Mouse (Mus musculus) megakaryocyte-erythroid progenitor cell, adult 5 weeks (primary cell): ENCODE measurements around the gene Majin. TPM values are rescaled to one million over a fixed set of nuclear protein-coding genes. Genes with fewer than 3 reads are reported as not detected.

Experiments used
- polyA plus RNA-seq: library from polyadenylated mRNA; stranded (reverse); fragments of >175 nt; gene quantifications from 2 replicates; pipeline ENCODE4 v1.2.3, GENCODE M21; 2012

The Majin gene
- not detected in 2 replicates for polyA plus RNA-seq

DNA sequence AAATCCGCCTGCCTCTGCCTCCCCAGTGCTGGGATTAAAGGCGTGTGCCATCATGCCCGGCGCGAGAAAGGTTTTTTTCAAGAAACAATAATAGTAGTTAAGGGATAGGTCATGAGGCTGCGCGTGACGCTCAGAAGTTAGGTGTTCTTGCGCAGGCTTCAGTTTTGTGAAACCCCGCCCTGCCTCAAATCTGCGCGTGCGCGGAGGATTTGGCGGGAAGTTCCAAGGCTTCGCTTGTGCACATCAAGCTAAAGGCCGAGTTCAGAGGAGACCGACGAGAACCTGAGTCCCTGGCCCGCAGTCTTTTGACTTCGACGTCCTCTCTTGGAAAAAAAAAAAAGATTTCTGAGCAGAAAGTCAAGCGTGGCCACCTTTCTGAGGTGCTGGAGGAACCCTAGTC lies at the start of gene Majin:
Gene Majin, plus strand, starts transcription at position 258 of the 400 bp plus-strand sequence.

DNA sequence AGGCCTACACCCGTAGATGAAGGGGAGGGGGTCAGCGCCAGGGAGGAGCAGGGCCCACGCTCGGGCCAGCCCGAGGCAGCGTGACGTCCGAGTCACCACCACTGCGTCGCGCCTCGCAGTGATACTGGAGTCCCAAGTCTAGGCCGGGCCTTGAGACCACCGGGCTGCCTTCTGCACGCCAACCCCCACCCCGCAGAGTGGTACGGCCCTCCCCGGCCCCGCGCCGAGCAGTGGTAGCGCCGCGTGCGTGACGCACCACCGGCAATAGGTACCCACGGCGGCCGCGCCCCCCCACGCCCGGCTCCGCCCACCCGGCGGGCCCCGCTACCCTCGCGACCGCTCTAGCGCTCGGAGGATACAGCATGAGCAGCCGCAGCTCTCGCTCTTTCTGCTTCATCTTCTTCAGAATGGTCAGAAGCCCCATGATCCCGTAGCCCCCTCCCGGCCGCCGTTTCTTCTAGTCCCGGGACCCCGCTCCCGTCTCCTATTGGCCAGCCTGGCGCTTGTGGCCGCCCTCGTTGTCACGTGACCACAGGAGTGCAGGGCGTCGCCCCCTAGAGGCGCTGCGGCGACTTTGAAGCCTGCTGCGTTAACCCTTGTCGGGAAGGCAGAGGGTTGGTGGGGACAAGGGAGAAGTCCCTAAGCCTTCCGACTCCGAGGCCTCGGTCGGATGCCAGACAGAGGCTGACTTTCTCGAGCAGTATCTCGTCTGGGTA lies 43.4 kb upstream of the Majin start, which contains the start of gene Batf2:
Gene Batf2, plus strand, starts transcription at position 306 of the 716 bp plus-strand sequence.

DNA sequence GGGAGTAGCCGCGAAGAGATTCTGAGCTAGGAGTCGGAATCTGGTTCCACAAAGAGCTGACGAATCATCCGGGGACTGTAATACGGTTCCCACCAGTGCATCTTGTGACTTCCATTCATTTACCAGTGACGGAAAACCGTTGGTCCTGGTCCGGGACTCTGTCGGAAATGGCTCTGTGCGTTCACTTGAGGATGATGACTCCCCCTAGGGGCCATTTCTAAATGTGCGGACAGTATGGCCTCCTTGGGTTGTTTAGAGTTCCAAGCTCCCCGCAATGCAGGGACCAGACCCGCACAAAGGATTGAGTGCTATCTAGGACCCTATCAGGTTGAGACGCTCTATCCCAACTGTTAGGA lies 42.8 kb upstream of the Majin start, which contains the start of gene Arl2:
Gene Arl2, minus strand, starts transcription at position 155 of the 356 bp plus-strand sequence.

DNA sequence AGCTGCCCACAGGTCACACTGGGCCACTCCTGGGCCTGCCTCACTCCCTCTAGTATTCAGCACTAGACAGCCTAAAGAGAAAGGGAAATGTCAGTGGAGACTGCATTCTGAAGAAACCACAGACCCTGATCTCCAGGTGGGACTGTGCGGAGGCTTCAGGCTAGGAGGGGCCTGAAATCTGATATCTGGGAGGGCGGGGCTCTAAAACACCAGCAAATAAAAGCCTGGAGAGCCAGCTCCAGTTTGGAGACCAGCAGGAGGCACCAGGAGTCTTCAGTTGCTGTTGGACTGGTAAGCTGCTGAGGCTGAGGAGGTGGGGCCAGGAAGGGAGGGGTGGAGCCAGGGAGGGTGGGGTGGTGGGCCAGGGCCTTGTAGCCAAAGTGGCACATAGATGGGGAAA lies 41.9 kb downstream of the Majin start, which contains the start of gene Gpha2:
Gene Gpha2, plus strand, starts transcription at position 246 of the 400 bp plus-strand sequence.

DNA sequence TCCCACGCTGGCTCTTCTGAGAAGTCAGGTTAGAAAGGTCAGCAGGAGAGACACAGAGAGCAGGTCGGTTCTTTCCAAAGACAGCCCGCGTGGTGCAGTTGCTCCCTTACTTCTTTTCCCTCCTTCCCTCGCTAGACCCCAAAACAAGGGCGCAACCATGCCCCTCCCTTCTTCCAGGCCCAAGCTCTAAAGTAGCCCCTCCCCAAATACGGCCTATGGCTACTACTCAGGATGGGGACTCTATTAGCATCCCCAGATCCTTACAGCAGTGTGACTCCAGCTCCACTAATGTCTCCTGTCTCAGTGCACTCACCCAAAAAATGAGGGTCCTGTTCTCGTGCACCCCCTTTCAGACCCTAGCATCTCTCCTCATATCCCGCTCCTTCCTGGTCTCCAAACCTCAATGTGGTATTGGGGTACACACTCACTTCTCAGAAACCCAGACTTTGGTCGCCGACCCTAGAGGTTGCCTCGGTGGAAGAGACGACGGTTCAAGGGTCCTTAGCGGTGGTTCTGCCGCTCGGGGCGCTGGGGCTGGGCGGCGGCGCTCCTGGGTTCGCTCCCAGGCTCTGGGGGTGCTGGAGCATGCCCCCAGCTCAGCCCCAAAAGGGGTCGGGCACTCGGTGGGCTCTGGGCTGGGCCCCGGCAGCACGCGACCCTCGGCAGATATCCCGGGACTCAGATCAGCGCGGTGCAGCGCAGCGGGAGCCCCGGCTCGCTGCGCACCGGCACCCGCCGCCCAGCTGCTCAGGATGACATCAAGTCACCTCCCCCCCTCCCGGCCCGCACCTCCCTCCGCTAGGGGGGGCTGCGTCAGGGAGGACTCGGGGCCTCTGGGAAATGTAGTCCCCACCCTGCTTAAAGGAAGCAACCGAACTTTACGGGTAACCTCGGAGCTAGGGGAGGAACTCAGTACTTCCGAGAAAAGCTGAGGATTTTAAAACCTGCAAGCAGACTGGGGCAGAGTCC lies 51.2 kb downstream of the Majin start, which contains the start of gene Ppp2r5b:
Gene Ppp2r5b, minus strand, starts transcription at position 789 of the 969 bp plus-strand sequence.

DNA sequence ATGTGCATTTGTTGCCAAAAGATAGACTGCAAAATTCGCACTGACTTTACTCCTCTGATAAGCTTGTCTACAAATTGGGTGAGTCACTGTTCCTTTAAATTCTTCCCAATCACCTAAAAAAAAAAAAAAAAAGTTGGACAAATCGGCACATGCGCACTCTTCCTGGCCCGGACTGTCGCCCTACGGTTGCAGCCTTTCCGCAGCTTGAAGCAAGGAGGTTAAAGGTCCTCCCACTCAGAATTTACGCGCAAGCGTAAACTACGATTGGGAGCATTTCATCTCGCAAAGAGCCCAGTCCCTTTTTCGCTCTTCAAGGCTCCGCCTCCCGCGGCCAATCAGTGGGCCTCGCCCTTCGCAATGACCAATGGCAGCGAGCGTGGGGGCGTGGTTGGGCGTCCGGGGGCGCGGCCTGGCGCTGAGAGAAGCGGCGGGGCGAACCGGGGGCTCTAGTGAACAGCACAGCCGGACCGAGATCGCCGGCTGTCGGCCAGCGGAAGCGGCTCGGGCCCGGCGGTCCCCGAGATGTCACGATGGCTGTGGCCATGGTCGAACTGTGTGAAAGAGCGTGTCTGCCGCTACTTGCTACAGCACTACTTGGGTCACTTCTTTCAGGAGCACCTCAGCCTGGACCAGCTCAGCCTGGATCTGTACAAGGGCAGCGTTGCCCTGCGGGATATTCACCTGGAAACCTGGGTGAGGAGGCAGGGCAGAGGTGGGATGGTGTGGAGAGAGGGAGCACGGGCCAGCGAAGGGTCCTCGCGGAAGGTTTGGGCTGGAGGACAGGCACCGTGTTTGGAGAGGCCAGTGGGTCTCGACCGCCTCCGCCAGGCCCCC lies 57.3 kb downstream of the Majin start, which contains the start of gene Atg2a:
Gene Atg2a, plus strand, starts transcription at position 395 of the 834 bp plus-strand sequence.

Other genes starting within 250 kb of the Majin start
- 41.2 and 48.3 TPM in 2 replicates for gene Pola2, start 220.2 kb upstream of the Majin start, polyA plus RNA-seq
- not detected in 2 replicates for gene Slc22a20, start 198.2 kb upstream of the Majin start, polyA plus RNA-seq
- 105 and 106 TPM in 2 replicates for gene Capn1, start 168.5 kb upstream of the Majin start, polyA plus RNA-seq
- 167 and 179 TPM in 2 replicates for gene Syvn1, start 137.8 kb upstream of the Majin start, polyA plus RNA-seq
- gene Mrpl49, start 126.6 kb upstream of the Majin start, polyA plus RNA-seq = 22.3 and 22.4 TPM in 2 replicates
- gene Fau, start 126.5 kb upstream of the Majin start, polyA plus RNA-seq = 4,552 and 5,111 TPM in 2 replicates
- gene Znhit2, start 123.2 kb upstream of the Majin start, polyA plus RNA-seq = 62.2 and 69.2 TPM in 2 replicates
- gene Tm7sf2, start 116.0 kb upstream of the Majin start, polyA plus RNA-seq = 10.4 and 10.7 TPM in 2 replicates
- gene Vps51, start 107.2 kb upstream of the Majin start, polyA plus RNA-seq = 42.3 and 58.6 TPM in 2 replicates
- gene Tmem262, start 104.4 kb upstream of the Majin start, polyA plus RNA-seq = not detected in 2 replicates
- 0.47 and 1.4 TPM in 2 replicates for gene Gm28374, start 102.1 kb upstream of the Majin start, polyA plus RNA-seq
- 69.2 and 77.1 TPM in 2 replicates for gene Zfpl1, start 99.4 kb upstream of the Majin start, polyA plus RNA-seq
- 10.9 and 13.6 TPM in 2 replicates for gene Cdca5, start 99.4 kb upstream of the Majin start, polyA plus RNA-seq
- gene AC131692.1, start 90.0 kb upstream of the Majin start, polyA plus RNA-seq = 2.3 and 3.3 TPM in 2 replicates
- 0.07 and 0.37 TPM in 2 replicates for gene Naaladl1, start 78.6 kb upstream of the Majin start, polyA plus RNA-seq
- gene Sac3d1, start 65.7 kb upstream of the Majin start, polyA plus RNA-seq = 57.7 and 61.3 TPM in 2 replicates
- 117 and 133 TPM in 2 replicates for gene Snx15, start 56.1 kb upstream of the Majin start, polyA plus RNA-seq
- gene Batf2, start 43.4 kb upstream of the Majin start, polyA plus RNA-seq = 0.92 and 1.5 TPM in 2 replicates
- 54.7 and 67.6 TPM in 2 replicates for gene Arl2, start 42.8 kb upstream of the Majin start, polyA plus RNA-seq
- gene Gpha2, start 42.0 kb downstream of the Majin start, polyA plus RNA-seq = not detected in 2 replicates
- gene Ppp2r5b, start 51.5 kb downstream of the Majin start, polyA plus RNA-seq = 17.7 and 17.9 TPM in 2 replicates
- 78.6 and 105 TPM in 2 replicates for gene Atg2a, start 57.3 kb downstream of the Majin start, polyA plus RNA-seq
- gene Ehd1, start 92.3 kb downstream of the Majin start, polyA plus RNA-seq = 158 and 171 TPM in 2 replicates
- 17.3 and 21.8 TPM in 2 replicates for gene Cdc42bpg, start 122.1 kb downstream of the Majin start, polyA plus RNA-seq
- gene Men1, start 150.6 kb downstream of the Majin start, polyA plus RNA-seq = 113 and 132 TPM in 2 replicates
- 122 and 145 TPM in 2 replicates for gene Map4k2, start 156.7 kb downstream of the Majin start, polyA plus RNA-seq
- 1,917 and 2,290 TPM in 2 replicates for gene Sf1, start 179.3 kb downstream of the Majin start, polyA plus RNA-seq
- 3.7 and 10.9 TPM in 2 replicates for gene Pygm, start 200.0 kb downstream of the Majin start, polyA plus RNA-seq
- gene Rasgrp2, start 215.0 kb downstream of the Majin start, polyA plus RNA-seq = 586 and 616 TPM in 2 replicates
- 0.15 and 0.38 TPM in 2 replicates for gene Nrxn2, start 234.3 kb downstream of the Majin start, polyA plus RNA-seq